Mouse (Mus musculus) olfactory bulb, adult 2 months (tissue): ENCODE data around the gene Spata33.

Source experiments
- CTCF ChIP-seq: fragments of 200-500 bp; IDR thresholded peaks from 2 replicates; pipeline ENCODE4 v1.5.1; 2012; ENCODE audit warnings: low read depth, mild to moderate bottlenecking, low read length, moderate library complexity; ENCODE audit not compliant: insufficient read depth
- POLR2A ChIP-seq: fragments of 200-500 bp; IDR thresholded peaks from 2 replicates; pipeline ENCODE4 v1.6.1; 2012; ENCODE audit warnings: mild to moderate bottlenecking, low read depth, low read length, moderate library complexity; ENCODE audit not compliant: insufficient read depth

DNA sequence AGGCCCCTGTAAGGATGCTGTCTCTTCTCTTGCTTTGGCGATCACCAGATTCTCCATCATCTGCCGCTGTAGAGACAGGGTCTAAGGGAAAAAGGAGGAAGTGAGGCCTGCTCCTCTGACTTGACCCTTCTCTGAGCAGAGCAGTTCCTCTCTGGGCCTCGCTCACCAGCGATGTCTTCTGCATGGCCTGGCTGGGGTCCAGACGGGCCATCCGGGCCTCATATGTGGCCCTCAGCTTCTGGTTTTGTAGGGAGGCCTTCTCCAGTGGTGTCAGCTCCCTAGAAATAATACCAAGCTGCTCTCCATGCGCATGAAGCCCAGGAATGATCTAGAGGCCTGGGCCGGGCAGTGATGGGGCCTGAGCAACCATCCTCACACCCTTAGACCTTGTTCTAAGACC lies 36.0 kb downstream of the Spata33 start:
- TF ChIP-seq CTCF (no peak), POLR2A (no peak)
